Mouse (Mus musculus) spleen, adult 2 months (tissue): ENCODE measurements around the gene Il12b. TPM values are rescaled to one million over a fixed set of nuclear protein-coding genes. Genes with fewer than 3 reads are reported as not detected.
A peak's percentile ranks its signal among the peaks of the same experiment; 100 is the strongest.

Experiments used
- DNase-seq, 2 experiments: peaks; one replicate each; pipeline versions ENCODE4 v3.0.0 to v3.0.0-alpha.2; 2012 to 2021; ENCODE audit warnings: low spot score in 2 of 2, low read depth in 1 of 2
- H3K27ac ChIP-seq: fragments of 200-500 bp; 2 replicates; pipeline ENCODE4 v1.5.1; 2012; ENCODE audit warnings: low read length, inconsistent platforms; ENCODE audit not compliant: insufficient read depth
- H3K27me3 ChIP-seq: fragments of 200-500 bp; 2 replicates; pipeline ENCODE4 v1.6.1; 2012; ENCODE audit warnings: mild to moderate bottlenecking, moderate library complexity, low read length, inconsistent platforms; ENCODE audit not compliant: control insufficient read depth, insufficient read depth
- H3K36me3 ChIP-seq: fragments of 200-500 bp; 2 replicates; pipeline ENCODE4 v1.6.1; 2012; ENCODE audit warnings: mild to moderate bottlenecking, low read length, inconsistent platforms; ENCODE audit not compliant: control insufficient read depth, insufficient read depth
- H3K4me1 ChIP-seq: fragments of 200-500 bp; 2 replicates; pipeline ENCODE4 v1.6.1; 2011; ENCODE audit warnings: inconsistent platforms; ENCODE audit not compliant: control insufficient read depth, insufficient read depth, insufficient read length
- H3K4me3 ChIP-seq: fragments of 200-500 bp; 2 replicates; pipeline ENCODE4 v1.5.1; 2011; ENCODE audit warnings: mild to moderate bottlenecking, inconsistent platforms; ENCODE audit not compliant: insufficient read depth, insufficient read length; ENCODE audit errors: extremely low read depth
- CTCF ChIP-seq: fragments of 200-500 bp; IDR thresholded peaks from 2 replicates; pipeline ENCODE4 v1.5.1; 2011; ENCODE audit warnings: mild to moderate bottlenecking, inconsistent platforms; ENCODE audit not compliant: insufficient read depth, insufficient read length, insufficient replicate concordance; ENCODE audit errors: extremely low read depth
- POLR2A ChIP-seq: fragments of 200-500 bp; IDR thresholded peaks from 2 replicates; pipeline ENCODE4 v1.6.1; 2011; ENCODE audit warnings: low read depth, low read length, inconsistent platforms
- WGBS: fragments of 180-500 bp; shearing (Covaris S2); methylation state at CpG from one replicate; pipeline ENCODE4 v1.1.7; 2018; 5-methylcytosine and 5-hydroxymethylcytosine counted together
- polyA plus RNA-seq: library from polyadenylated mRNA; depleted of rRNA; stranded (reverse); fragments of >200 nt; gene quantifications from 2 replicates; pipeline ENCODE4 v1.2.3, GENCODE M21; 2012

Il12b gene
- polyA plus RNA-seq, 1 experiment: 0.70 TPM

DNA sequence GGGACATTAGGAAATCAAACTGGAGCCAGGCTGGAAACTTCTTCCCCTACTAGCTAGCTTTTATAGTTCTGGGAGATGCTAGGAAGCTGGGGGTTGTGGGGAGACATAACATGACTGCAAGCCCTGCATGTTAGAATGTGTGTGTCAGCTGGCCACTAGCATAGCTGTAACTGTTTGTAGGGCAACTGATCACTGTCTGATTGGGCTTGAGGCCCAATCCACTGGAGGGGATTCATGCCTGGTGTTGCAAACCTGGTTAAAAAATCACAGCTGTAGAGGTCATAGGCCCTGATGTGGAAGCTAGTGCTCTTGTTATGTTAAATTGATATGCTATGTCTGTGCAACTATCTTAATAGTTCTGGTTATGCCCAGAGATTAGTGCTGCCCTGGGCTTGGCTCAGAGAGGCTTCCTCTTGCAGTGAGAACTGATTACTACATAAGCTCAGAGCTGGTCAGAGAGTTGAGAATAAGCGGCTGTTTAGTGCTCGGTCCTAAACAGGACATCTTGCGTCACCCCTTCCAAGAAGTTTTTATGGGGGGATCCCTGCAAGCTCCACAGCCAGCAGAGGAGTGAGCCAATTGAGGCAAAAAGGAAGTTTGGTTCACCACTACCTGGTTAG, 19.3 kb upstream of the Il12b start:
- H3K36me3 ChIP-seq: no peaks in the 10 kb centered on the region
- TF ChIP-seq CTCF (no peak), POLR2A (no peak)
- H3K4me1 ChIP-seq: 0 out of 2 replicates have a peak, but pooled peaks cover 3% of the 10 kb centered on the region
- WGBS: 90% methylated on average over 3 of the region's 3 CpGs
- no peaks in the 10 kb centered on the region for H3K27me3 ChIP-seq
- DNase-seq: no peak
- no peak overlapping the region for H3K4me3 ChIP-seq
- no peak overlapping the region for H3K27ac ChIP-seq

DNA sequence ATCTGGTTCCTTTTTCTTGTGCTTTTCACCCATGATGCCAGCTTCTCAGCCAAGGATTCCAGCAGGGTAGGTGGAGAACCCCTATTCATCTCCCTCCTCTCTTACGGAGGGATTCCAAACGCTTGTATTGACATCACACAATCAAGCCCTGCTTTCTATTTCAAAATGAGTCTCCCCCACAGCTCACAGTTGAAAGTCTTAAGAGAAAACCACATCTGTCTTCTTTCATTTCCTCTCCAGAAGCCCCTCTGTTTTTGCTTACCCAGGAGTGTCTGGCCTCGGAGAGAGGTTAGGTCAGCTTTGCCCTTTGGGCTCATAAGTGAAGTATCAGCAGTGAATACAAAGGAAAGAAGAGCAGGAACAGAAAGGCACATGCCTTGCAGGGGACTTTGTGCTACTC, 17.7 kb upstream of the Il12b start:
- 15% methylated on average over 3 of the region's 3 CpGs for WGBS
- DNase-seq: no peak
- no peaks in the 10 kb centered on the region for H3K36me3 ChIP-seq
- no peaks in the 10 kb centered on the region for H3K27me3 ChIP-seq
- H3K27ac ChIP-seq: no peak overlapping the region
- TF ChIP-seq POLR2A (no peak), CTCF (no peak)
- H3K4me3 ChIP-seq: no peak overlapping the region
- 0 out of 2 replicates have a peak, but pooled peaks cover 3% of the 10 kb centered on the region for H3K4me1 ChIP-seq

DNA sequence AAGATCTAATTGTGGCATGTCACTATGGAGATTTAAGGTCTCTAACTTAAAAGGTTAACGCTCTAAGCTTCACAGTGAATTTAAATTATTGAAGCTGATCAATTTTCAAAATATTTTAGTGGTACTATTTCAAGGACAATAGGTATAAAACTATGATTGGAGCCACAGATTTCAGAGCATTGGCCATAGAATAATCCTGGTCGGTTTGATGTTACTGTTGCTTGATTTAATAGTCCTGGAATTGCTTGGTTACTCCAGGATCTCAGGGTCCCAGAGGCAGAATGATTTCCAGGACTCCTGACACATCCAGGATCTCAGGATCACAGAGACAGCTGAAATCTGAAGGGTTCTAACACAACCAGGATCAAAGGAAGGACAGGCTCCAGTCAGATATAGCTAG, 12.8 kb upstream of the Il12b start:
- no peak overlapping the region for H3K27ac ChIP-seq
- no peak overlapping the region for H3K4me3 ChIP-seq
- TF ChIP-seq POLR2A (no peak), CTCF (no peak)
- DNase-seq: no peak
- 0 out of 2 replicates have a peak, but pooled peaks cover 2% of the 10 kb centered on the region for H3K27me3 ChIP-seq
- peaks cover 4% of the 10 kb centered on the region; the same call in 1 of the 2 replicates for H3K4me1 ChIP-seq
- H3K36me3 ChIP-seq: no peaks in the 10 kb centered on the region
- 85% methylated on average over 2 of the region's 2 CpGs for WGBS

DNA sequence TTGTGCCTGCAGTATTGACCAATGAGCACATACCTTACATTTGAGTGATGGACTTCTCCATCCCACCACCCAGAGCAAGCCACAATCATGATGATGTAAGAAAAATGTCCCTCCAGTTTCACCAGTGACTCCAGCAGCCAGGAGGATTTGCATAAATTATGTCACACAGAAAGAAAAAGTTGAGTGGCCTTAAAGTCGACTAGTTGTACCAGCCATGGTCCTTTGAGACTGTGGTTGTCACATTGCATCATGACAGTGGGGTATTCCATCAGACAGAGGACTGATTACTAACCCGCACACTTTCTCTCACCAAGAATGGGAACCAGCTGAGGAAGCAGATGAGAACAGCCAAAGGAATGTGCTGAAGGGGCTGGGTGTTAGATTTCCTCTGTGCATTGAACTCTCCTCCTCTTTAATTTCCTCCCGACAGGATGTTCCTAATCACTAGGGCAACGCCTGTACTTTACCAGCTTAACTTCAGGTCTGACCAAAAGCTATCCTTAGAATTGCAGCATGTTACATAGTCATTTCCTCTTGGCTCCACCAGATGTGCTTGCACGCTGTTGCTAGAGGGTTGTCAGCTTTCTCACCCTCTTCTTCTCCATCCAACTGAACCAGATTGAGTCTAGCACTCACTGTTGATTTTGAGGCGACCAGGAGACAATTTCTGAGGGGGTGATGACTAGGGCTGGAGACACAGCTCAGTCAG, 9.7 kb upstream of the Il12b start:
- Histone ChIP-seq H3K27ac (no peak overlapping the region), H3K36me3 (no peaks in the 10 kb centered on the region), H3K4me1 (peaks cover 3% of the 10 kb centered on the region; the same call in 1 of the 2 replicates), H3K27me3 (0 out of 2 replicates have a peak, but pooled peaks cover 2% of the 10 kb centered on the region), H3K4me3 (no peak overlapping the region)
- no peak for TF ChIP-seq CTCF
- TF ChIP-seq POLR2A: no peak
- 12% methylated on average over 6 of the region's 6 CpGs for WGBS
- no peak for DNase-seq

DNA sequence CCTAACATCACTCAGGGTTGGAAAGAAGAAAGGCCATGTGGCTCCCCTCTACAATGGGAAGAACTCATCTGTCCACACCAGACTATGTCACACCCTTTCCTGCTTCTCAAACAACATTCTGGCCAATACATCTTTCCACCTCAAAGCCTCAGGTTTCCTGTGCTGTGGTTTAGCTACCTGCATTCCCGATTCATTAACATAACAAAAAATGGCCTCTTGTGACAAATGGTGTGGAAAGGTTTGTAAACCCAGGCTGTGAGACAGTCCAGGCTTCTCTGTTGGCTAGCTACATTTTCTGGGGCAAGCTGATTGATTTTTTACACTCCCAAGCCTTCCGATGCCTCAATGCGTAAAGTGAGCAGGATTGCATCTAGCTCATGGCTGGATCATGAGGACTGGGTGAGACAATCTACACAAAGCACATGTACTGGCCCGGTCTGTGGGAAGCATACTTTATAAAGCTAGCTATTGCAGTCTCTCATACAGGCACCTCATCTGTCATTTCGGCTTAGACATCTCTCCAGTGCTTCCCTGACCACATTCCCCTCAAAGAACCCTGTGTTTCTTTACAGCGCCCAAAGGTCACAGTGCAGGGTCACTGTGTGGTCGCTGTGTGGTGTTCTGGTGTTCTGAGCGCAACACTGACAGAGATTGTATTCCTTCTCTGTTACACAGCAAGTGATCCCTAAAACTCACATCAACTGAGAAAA, 6.6 kb upstream of the Il12b start:
- DNase-seq: no peak
- Histone ChIP-seq H3K36me3 (no peaks in the 10 kb centered on the region), H3K4me1 (peaks cover 7% of the 10 kb centered on the region; the same call in 1 of the 2 replicates), H3K4me3 (no peak overlapping the region), H3K27me3 (0 out of 2 replicates have a peak, but pooled peaks cover 2% of the 10 kb centered on the region), H3K27ac (no peak overlapping the region)
- 80% methylated on average over 8 of the region's 8 CpGs for WGBS
- TF ChIP-seq CTCF: no peak
- no peak for TF ChIP-seq POLR2A

DNA sequence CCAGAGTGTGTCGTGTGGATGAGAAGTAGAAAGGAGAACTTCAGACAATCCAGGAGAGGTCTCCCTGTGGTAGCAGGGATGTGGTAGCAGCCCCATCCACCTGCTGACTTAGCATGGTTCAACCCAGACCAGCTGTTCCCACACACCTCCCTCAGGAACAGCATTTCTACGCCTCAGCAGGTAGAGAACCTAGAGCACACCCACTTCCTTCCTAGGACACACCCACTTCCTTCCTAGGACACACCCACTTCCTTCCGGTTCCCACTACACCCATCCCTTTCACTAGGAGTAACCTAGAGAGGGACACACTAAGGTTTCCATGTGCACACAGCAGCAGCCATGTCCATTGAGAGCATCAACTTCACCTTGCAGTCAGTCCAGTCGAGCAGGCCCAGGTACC, 4.5 kb upstream of the Il12b start:
- H3K27ac ChIP-seq: no peak overlapping the region
- DNase-seq: peak in 1 of 2 experiments; percentile 5
- no peak overlapping the region for H3K4me3 ChIP-seq
- peaks cover 6% of the 10 kb centered on the region; the same call in 1 of the 2 replicates for H3K4me1 ChIP-seq
- H3K27me3 ChIP-seq: 0 out of 2 replicates have a peak, but pooled peaks cover 2% of the 10 kb centered on the region
- H3K36me3 ChIP-seq: no peaks in the 10 kb centered on the region
- TF ChIP-seq POLR2A: no peak
- TF ChIP-seq CTCF: no peak
- 27% methylated on average over 4 of the region's 4 CpGs for WGBS
